Mouse (Mus musculus): ENCODE measurements at regions not wholly inside any gene's neighbourhood (a gene's known extent, or its start where the extent isn't known, plus 50 kb on each side); places are given as distances from the start of the nearest gene placed in this dataset.
A peak's percentile ranks its signal among the peaks of the same experiment; 100 is the strongest.

- 75% methylated on average over 5 of the region's 5 CpGs for WGBS
- no peak for ATAC-seq (replicated peaks; ENCODE audit: low FRiP score, low TSS enrichment, low read depth)
- no peak overlapping the region for H3K27ac ChIP-seq (ENCODE audit: low read depth)
- H3K36me3 ChIP-seq (ENCODE audit: control insufficient read depth, insufficient read depth, low read length): no peaks in the 10 kb centered on the region
- H3K4me2 ChIP-seq (ENCODE audit: low read length): no peak overlapping the region
- no peaks in the 10 kb centered on the region for H3K4me1 ChIP-seq (replicated peaks; ENCODE audit: control insufficient read depth, insufficient read depth, low read length)
- DNase-seq (ENCODE audit: low spot score): no peak
- no peaks in the 10 kb centered on the region for H3K27me3 ChIP-seq (replicated peaks; ENCODE audit: control insufficient read depth, insufficient read depth, low read length)
- H3K4me3 ChIP-seq (ENCODE audit: low read depth, low read length): no peak overlapping the region
- H3K9me3 ChIP-seq (ENCODE audit: control insufficient read depth, low read length): no peaks in the 10 kb centered on the region
- no peak overlapping the region for H3K9ac ChIP-seq (ENCODE audit: low read length)
These were observed 152.9 kb upstream of the Zic3 start for GRCm38 (mm10) chrX:57869648-57870047.

DNA sequence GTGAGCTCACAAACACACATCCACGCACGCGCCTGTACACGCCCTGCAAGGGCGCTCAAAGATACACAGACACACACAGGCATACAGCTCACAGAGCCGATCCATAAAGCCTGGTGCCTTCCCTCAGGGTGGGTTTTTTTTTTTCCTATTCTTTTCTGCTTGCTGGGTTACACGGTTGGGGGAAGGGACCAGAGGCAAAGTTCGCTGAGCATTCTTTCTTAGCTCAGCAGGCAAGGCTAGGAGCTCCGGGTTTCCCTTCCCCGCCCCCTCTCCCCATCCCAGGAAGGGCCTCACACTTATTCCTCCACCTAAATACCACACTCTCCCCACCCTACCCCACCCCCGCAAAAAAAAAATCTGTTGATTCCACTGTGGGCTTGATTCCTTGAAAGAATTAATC, 105.8 kb upstream of the Zic3 start:
- no peak for ATAC-seq (replicated peaks; ENCODE audit: low FRiP score, low TSS enrichment, low read depth)
- Histone ChIP-seq H3K36me3 (ENCODE audit: control insufficient read depth, insufficient read depth, low read length) (no peaks in the 10 kb centered on the region), H3K4me2 (ENCODE audit: low read length) (no peak overlapping the region), H3K27me3 (replicated peaks; ENCODE audit: control insufficient read depth, insufficient read depth, low read length) (peaks cover 67% of the 10 kb centered on the region), H3K9ac (ENCODE audit: low read length) (no peak overlapping the region), H3K4me3 (ENCODE audit: low read depth, low read length) (no peak overlapping the region), H3K9me3 (ENCODE audit: control insufficient read depth, low read length) (no peaks in the 10 kb centered on the region), H3K4me1 (replicated peaks; ENCODE audit: control insufficient read depth, insufficient read depth, low read length) (no peaks in the 10 kb centered on the region), H3K27ac (ENCODE audit: low read depth) (no peak overlapping the region)
- 19% methylated on average over 11 of the region's 11 CpGs for WGBS
- no peak for DNase-seq (ENCODE audit: low spot score)

GRCm38 (mm10) chrX:57917441-57918145, 104.9 kb upstream of the Zic3 start:
- Histone ChIP-seq H3K27me3 (replicated peaks; ENCODE audit: control insufficient read depth, insufficient read depth, low read length) (peaks cover 75% of the 10 kb centered on the region), H3K36me3 (ENCODE audit: control insufficient read depth, insufficient read depth, low read length) (no peaks in the 10 kb centered on the region), H3K4me1 (replicated peaks; ENCODE audit: control insufficient read depth, insufficient read depth, low read length) (no peaks in the 10 kb centered on the region), H3K4me2 (ENCODE audit: low read length) (no peak overlapping the region), H3K9me3 (ENCODE audit: control insufficient read depth, low read length) (no peaks in the 10 kb centered on the region), H3K4me3 (ENCODE audit: low read depth, low read length) (no peak overlapping the region), H3K9ac (ENCODE audit: low read length) (no peak overlapping the region), H3K27ac (ENCODE audit: low read depth) (no peak overlapping the region)
- 17% methylated on average over 21 of the region's 21 CpGs for WGBS
- ATAC-seq (replicated peaks; ENCODE audit: low FRiP score, low TSS enrichment, low read depth) (no peak), DNase-seq (ENCODE audit: low spot score) (peak; percentile 55)

- WGBS: 12% methylated on average over 25 of the region's 25 CpGs
These were observed 104.1 kb upstream of the Zic3 start for GRCm38 (mm10) chrX:57918181-57919115.

GRCm38 (mm10) chrX:57919886-57920285, 102.6 kb upstream of the Zic3 start:
- no peaks in the 10 kb centered on the region for H3K9me3 ChIP-seq (ENCODE audit: control insufficient read depth, low read length)
- H3K36me3 ChIP-seq (ENCODE audit: control insufficient read depth, insufficient read depth, low read length): no peaks in the 10 kb centered on the region
- H3K4me1 ChIP-seq (replicated peaks; ENCODE audit: control insufficient read depth, insufficient read depth, low read length): no peaks in the 10 kb centered on the region
- no peak overlapping the region for H3K27ac ChIP-seq (ENCODE audit: low read depth)
- WGBS: 14% methylated on average over 17 of the region's 17 CpGs
- no peak overlapping the region for H3K9ac ChIP-seq (ENCODE audit: low read length)
- ATAC-seq (replicated peaks; ENCODE audit: low FRiP score, low TSS enrichment, low read depth) (no peak), DNase-seq (ENCODE audit: low spot score) (peak; percentile 66)
- peaks cover 83% of the 10 kb centered on the region for H3K27me3 ChIP-seq (replicated peaks; ENCODE audit: control insufficient read depth, insufficient read depth, low read length)
- peak overlapping the region; percentile 6; the same call in 1 of the 2 replicates for H3K4me2 ChIP-seq (ENCODE audit: low read length)
- H3K4me3 ChIP-seq (ENCODE audit: low read depth, low read length): peak overlapping the region; percentile 15; the same call in 1 of the 2 replicates

More at GRCm38 (mm10) chrX:57918181-57919115, 104.1 kb upstream of the Zic3 start:
- H3K27me3 ChIP-seq (replicated peaks; ENCODE audit: control insufficient read depth, insufficient read depth, low read length): peaks cover 82% of the 10 kb centered on the region
- no peak overlapping the region for H3K9ac ChIP-seq (ENCODE audit: low read length)
- H3K36me3 ChIP-seq (ENCODE audit: control insufficient read depth, insufficient read depth, low read length): no peaks in the 10 kb centered on the region
- ATAC-seq (replicated peaks; ENCODE audit: low FRiP score, low TSS enrichment, low read depth) (no peak), DNase-seq (ENCODE audit: low spot score) (peak; percentile 51)
- H3K27ac ChIP-seq (ENCODE audit: low read depth): no peak overlapping the region
- H3K9me3 ChIP-seq (ENCODE audit: control insufficient read depth, low read length): no peaks in the 10 kb centered on the region
- no peak overlapping the region for H3K4me3 ChIP-seq (ENCODE audit: low read depth, low read length)
- H3K4me1 ChIP-seq (replicated peaks; ENCODE audit: control insufficient read depth, insufficient read depth, low read length): no peaks in the 10 kb centered on the region
- no peak overlapping the region for H3K4me2 ChIP-seq (ENCODE audit: low read length)

- Histone ChIP-seq H3K9ac (ENCODE audit: low read length) (no peak overlapping the region), H3K27me3 (replicated peaks; ENCODE audit: control insufficient read depth, insufficient read depth, low read length) (peaks cover 80% of the 10 kb centered on the region), H3K36me3 (ENCODE audit: control insufficient read depth, insufficient read depth, low read length) (no peaks in the 10 kb centered on the region), H3K4me3 (ENCODE audit: low read depth, low read length) (no peak overlapping the region), H3K27ac (ENCODE audit: low read depth) (no peak overlapping the region), H3K4me1 (replicated peaks; ENCODE audit: control insufficient read depth, insufficient read depth, low read length) (no peaks in the 10 kb centered on the region), H3K9me3 (ENCODE audit: control insufficient read depth, low read length) (no peaks in the 10 kb centered on the region), H3K4me2 (ENCODE audit: low read length) (no peak overlapping the region)
- no peak for DNase-seq (ENCODE audit: low spot score)
- ATAC-seq (replicated peaks; ENCODE audit: low FRiP score, low TSS enrichment, low read depth): no peak
- 20% methylated on average over 18 of the region's 18 CpGs for WGBS
These were observed 102.1 kb upstream of the Zic3 start for GRCm38 (mm10) chrX:57920376-57920775.

DNA sequence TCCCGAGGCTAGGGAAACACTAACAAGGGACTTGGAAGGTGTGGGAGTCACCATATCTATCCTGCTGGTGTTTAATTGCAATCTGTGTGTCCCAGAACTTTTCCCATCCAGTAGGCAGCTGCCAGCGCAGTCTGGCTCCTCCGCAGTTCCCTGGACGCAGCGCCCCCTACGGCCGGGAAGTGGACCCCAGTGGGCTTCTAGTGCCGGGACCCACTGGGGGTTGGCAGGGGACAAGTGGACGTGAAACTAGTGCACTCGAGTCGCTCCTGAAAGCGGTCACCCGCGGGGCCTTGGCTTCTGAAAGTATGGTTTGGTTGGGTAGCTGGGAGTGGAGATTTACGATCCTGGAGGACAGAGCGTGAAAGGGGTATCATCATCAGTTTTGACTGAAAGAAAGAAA, 101.2 kb upstream of the Zic3 start:
- ATAC-seq (replicated peaks; ENCODE audit: low FRiP score, low TSS enrichment, low read depth) (no peak), DNase-seq (ENCODE audit: low spot score) (no peak)
- no peak overlapping the region for H3K4me2 ChIP-seq (ENCODE audit: low read length)
- 15% methylated on average over 16 of the region's 16 CpGs for WGBS
- no peaks in the 10 kb centered on the region for H3K9me3 ChIP-seq (ENCODE audit: control insufficient read depth, low read length)
- no peak overlapping the region for H3K4me3 ChIP-seq (ENCODE audit: low read depth, low read length)
- no peaks in the 10 kb centered on the region for H3K36me3 ChIP-seq (ENCODE audit: control insufficient read depth, insufficient read depth, low read length)
- no peak overlapping the region for H3K27ac ChIP-seq (ENCODE audit: low read depth)
- H3K4me1 ChIP-seq (replicated peaks; ENCODE audit: control insufficient read depth, insufficient read depth, low read length): no peaks in the 10 kb centered on the region
- peaks cover 71% of the 10 kb centered on the region for H3K27me3 ChIP-seq (replicated peaks; ENCODE audit: control insufficient read depth, insufficient read depth, low read length)
- H3K9ac ChIP-seq (ENCODE audit: low read length): no peak overlapping the region

GRCm38 (mm10) chrX:57921821-57922449, 100.6 kb upstream of the Zic3 start:
- Histone ChIP-seq H3K9me3 (ENCODE audit: control insufficient read depth, low read length) (no peaks in the 10 kb centered on the region), H3K9ac (ENCODE audit: low read length) (no peak overlapping the region), H3K4me3 (ENCODE audit: low read depth, low read length) (no peak overlapping the region), H3K27me3 (replicated peaks; ENCODE audit: control insufficient read depth, insufficient read depth, low read length) (peaks cover 65% of the 10 kb centered on the region), H3K27ac (ENCODE audit: low read depth) (no peak overlapping the region), H3K36me3 (ENCODE audit: control insufficient read depth, insufficient read depth, low read length) (no peaks in the 10 kb centered on the region), H3K4me1 (replicated peaks; ENCODE audit: control insufficient read depth, insufficient read depth, low read length) (no peaks in the 10 kb centered on the region), H3K4me2 (ENCODE audit: low read length) (no peak overlapping the region)
- no peak for DNase-seq (ENCODE audit: low spot score)
- no peak for ATAC-seq (replicated peaks; ENCODE audit: low FRiP score, low TSS enrichment, low read depth)
- 11% methylated on average over 25 of the region's 25 CpGs for WGBS
